Mouse (Mus musculus) forebrain, embryonic 13.5 days (tissue): ENCODE results near the gene Olfr1280. TPM values are rescaled to one million over a fixed set of nuclear protein-coding genes. Genes with fewer than 3 reads are reported as not detected.
"Not testable (repeated sequence)": the region's sequence is repeated elsewhere in the genome, so short reads cannot be mapped to it uniquely, and the experiment has no call there.

Source experiments
- ATAC-seq: fragments of 200-750 bp; cut with Nextera tagmentation; 2 replicates; pipeline ENCODE4 v1.8.0; 2017
- H3K27ac ChIP-seq: fragments of 300-500 bp; sonication (generic); 2 replicates; pipeline ENCODE4 v1.5.1; 2015; ENCODE audit warnings: inconsistent platforms, mild to moderate bottlenecking, moderate library complexity
- H3K27me3 ChIP-seq: fragments of 300-500 bp; sonication (generic); 2 replicates; pipeline ENCODE4 v1.6.1; 2015; ENCODE audit warnings: mild to moderate bottlenecking, inconsistent platforms
- H3K36me3 ChIP-seq: fragments of 300-500 bp; sonication (generic); 2 replicates; pipeline ENCODE4 v1.6.1; 2015; ENCODE audit warnings: mild to moderate bottlenecking, inconsistent platforms; ENCODE audit not compliant: poor library complexity, severe bottlenecking
- H3K4me1 ChIP-seq: fragments of 300-500 bp; sonication (generic); 2 replicates; pipeline ENCODE4 v1.6.1; 2015; ENCODE audit warnings: inconsistent platforms
- H3K4me2 ChIP-seq: fragments of 300-500 bp; sonication (generic); 2 replicates; pipeline ENCODE4 v1.6.1; 2015; ENCODE audit warnings: inconsistent platforms, mild to moderate bottlenecking, moderate library complexity
- H3K4me3 ChIP-seq: fragments of 300-500 bp; sonication (generic); 2 replicates; pipeline ENCODE4 v1.5.1; 2015; ENCODE audit warnings: mild to moderate bottlenecking, inconsistent platforms
- H3K9ac ChIP-seq: fragments of 300-500 bp; sonication (generic); 2 replicates; pipeline ENCODE4 v1.6.1; 2015; ENCODE audit warnings: mild to moderate bottlenecking, inconsistent platforms
- H3K9me3 ChIP-seq: fragments of 300-500 bp; sonication (generic); replicated peaks from 2 replicates; pipeline ENCODE4 v1.6.1; 2016; ENCODE audit warnings: inconsistent platforms
- WGBS: fragments of 180-500 bp; shearing (Covaris S2); methylation state at CpG from one replicate; pipeline ENCODE4 v1.1.7; 2015; 5-methylcytosine and 5-hydroxymethylcytosine counted together
- polyA plus RNA-seq: library from polyadenylated mRNA; unstranded; fragments of >200 nt; fragmentation: Nextera tagmentation; extraction: Ambion mirVana; gene quantifications from 2 replicates; pipeline ENCODE4 v1.2.1, GENCODE M21; 2015

The Olfr1280 gene
- not detected in 2 replicates for polyA plus RNA-seq

GRCm38 (mm10) chr2:111313717-111314116 is at the start of gene Olfr1280:
Gene Olfr1280, plus strand, starts transcription at chr2:111314017.
- H3K36me3 ChIP-seq = no peaks in the 10 kb centered on the region

GRCm38 (mm10) chr2:111274006-111274405 is 39.8 kb upstream of the Olfr1280 start, which contains the start of gene Olfr1277:
Gene Olfr1277, minus strand, starts transcription at chr2:111274106.
- no peaks in the 10 kb centered on the region for H3K9me3 ChIP-seq
- 89% methylated on average over 2 of the region's 2 CpGs for WGBS
- no peak within 1 kb of the TSS for H3K9ac ChIP-seq
- H3K4me2 ChIP-seq = no peak within 1 kb of the TSS
- H3K4me1 ChIP-seq = no peaks in the 10 kb centered on the region
- H3K27me3 ChIP-seq = no peaks in the 10 kb centered on the region
- ATAC-seq = no peak
- no peak within 1 kb of the TSS for H3K4me3 ChIP-seq
- no peaks in the 10 kb centered on the region for H3K36me3 ChIP-seq
- H3K27ac ChIP-seq = no peak within 1 kb of the TSS

More at GRCm38 (mm10) chr2:111313717-111314116, at the start of gene Olfr1280:
- H3K27me3 ChIP-seq = no peaks in the 10 kb centered on the region
- H3K9me3 ChIP-seq = no peaks in the 10 kb centered on the region
- no peak for ATAC-seq
- no peaks in the 10 kb centered on the region for H3K4me1 ChIP-seq
- no peak within 1 kb of the TSS for H3K27ac ChIP-seq
- no peak within 1 kb of the TSS for H3K9ac ChIP-seq
- no peak within 1 kb of the TSS for H3K4me2 ChIP-seq
- H3K4me3 ChIP-seq = no peak within 1 kb of the TSS

- no peak for ATAC-seq
- H3K4me1 ChIP-seq = no peaks in the 10 kb centered on the region
- no peak within 1 kb of the TSS for H3K27ac ChIP-seq
- H3K9ac ChIP-seq = no peak within 1 kb of the TSS
- H3K4me3 ChIP-seq = no peak within 1 kb of the TSS
- no peaks in the 10 kb centered on the region for H3K9me3 ChIP-seq
- H3K36me3 ChIP-seq = no peaks in the 10 kb centered on the region
- no peak within 1 kb of the TSS for H3K4me2 ChIP-seq
- no peaks in the 10 kb centered on the region for H3K27me3 ChIP-seq
These were observed 24.0 kb upstream of the Olfr1280 start, which contains the start of gene Olfr1278 for GRCm38 (mm10) chr2:111289836-111290235. Gene Olfr1278, plus strand, starts transcription at chr2:111290136.

- no peaks in the 10 kb centered on the region for H3K27me3 ChIP-seq
- H3K4me1 ChIP-seq = no peaks in the 10 kb centered on the region
- no peaks in the 10 kb centered on the region for H3K36me3 ChIP-seq
- ATAC-seq = no peak
- H3K4me3 ChIP-seq = no peak overlapping the region
- H3K27ac ChIP-seq = no peak overlapping the region
- H3K4me2 ChIP-seq = no peak overlapping the region
- no peaks in the 10 kb centered on the region for H3K9me3 ChIP-seq
- H3K9ac ChIP-seq = no peak overlapping the region
These were observed 15.3 kb upstream of the Olfr1280 start for GRCm38 (mm10) chr2:111298541-111298940.

GRCm38 (mm10) chr2:111300374-111300773 is 13.4 kb upstream of the Olfr1280 start, which contains the start of gene Olfr1279:
Gene Olfr1279, plus strand, starts transcription at chr2:111300635.
- Histone ChIP-seq H3K4me3 (no peak within 1 kb of the TSS), H3K9ac (no peak within 1 kb of the TSS), H3K27me3 (no peaks in the 10 kb centered on the region), H3K9me3 (no peaks in the 10 kb centered on the region), H3K27ac (no peak within 1 kb of the TSS), H3K36me3 (no peaks in the 10 kb centered on the region), H3K4me2 (no peak within 1 kb of the TSS), H3K4me1 (no peaks in the 10 kb centered on the region)
- ATAC-seq = no peak

- no peak for ATAC-seq
- Histone ChIP-seq H3K27me3 (no peaks in the 10 kb centered on the region), H3K27ac (no peak within 1 kb of the TSS), H3K4me3 (no peak within 1 kb of the TSS), H3K36me3 (no peaks in the 10 kb centered on the region), H3K9me3 (no peaks in the 10 kb centered on the region), H3K4me1 (no peaks in the 10 kb centered on the region), H3K9ac (no peak within 1 kb of the TSS), H3K4me2 (no peak within 1 kb of the TSS)
- 90% methylated on average over 2 of the region's 2 CpGs for WGBS
These were observed 12.4 kb downstream of the Olfr1280 start, which contains the start of gene Olfr1281 for GRCm38 (mm10) chr2:111326220-111326619. Gene Olfr1281, plus strand, starts transcription at chr2:111326520.

GRCm38 (mm10) chr2:111333721-111334120 is 19.9 kb downstream of the Olfr1280 start:
- H3K4me2 ChIP-seq, H3K27me3 ChIP-seq, H3K9me3 ChIP-seq, H3K27ac ChIP-seq, ATAC-seq, H3K4me3 ChIP-seq, H3K36me3 ChIP-seq, H3K9ac ChIP-seq, H3K4me1 ChIP-seq: not testable (repeated sequence)
- WGBS = 88% methylated on average over 5 of the region's 5 CpGs

GRCm38 (mm10) chr2:111335976-111336375 is 22.2 kb downstream of the Olfr1280 start, which contains the start of gene Olfr1282:
Gene Olfr1282, minus strand, starts transcription at chr2:111336076.
- no peaks in the 10 kb centered on the region for H3K36me3 ChIP-seq
- 90% methylated on average over 2 of the region's 2 CpGs for WGBS
- H3K4me3 ChIP-seq = no peak within 1 kb of the TSS

GRCm38 (mm10) chr2:111366490-111366889 is 52.7 kb downstream of the Olfr1280 start, which contains the start of gene Olfr1283:
Gene Olfr1283, plus strand, starts transcription at chr2:111366790.
- no peak within 1 kb of the TSS for H3K9ac ChIP-seq
- H3K27ac ChIP-seq = no peak within 1 kb of the TSS
- no peak within 1 kb of the TSS for H3K4me3 ChIP-seq
- ATAC-seq = no peak
- no peaks in the 10 kb centered on the region for H3K9me3 ChIP-seq
- H3K36me3 ChIP-seq = no peaks in the 10 kb centered on the region
- no peak within 1 kb of the TSS for H3K4me2 ChIP-seq
- H3K27me3 ChIP-seq = no peaks in the 10 kb centered on the region
- H3K4me1 ChIP-seq = no peaks in the 10 kb centered on the region
- 76% methylated on average over 2 of the region's 2 CpGs for WGBS

More at GRCm38 (mm10) chr2:111335976-111336375, 22.2 kb downstream of the Olfr1280 start, which contains the start of gene Olfr1282:
- ATAC-seq = no peak
- Histone ChIP-seq H3K4me1 (no peaks in the 10 kb centered on the region), H3K4me2 (no peak within 1 kb of the TSS), H3K9me3 (no peaks in the 10 kb centered on the region), H3K9ac (no peak within 1 kb of the TSS), H3K27me3 (no peaks in the 10 kb centered on the region), H3K27ac (no peak within 1 kb of the TSS)

- Histone ChIP-seq H3K36me3 (no peaks in the 10 kb centered on the region), H3K4me3 (no peak within 1 kb of the TSS), H3K4me2 (no peak within 1 kb of the TSS), H3K9me3 (no peaks in the 10 kb centered on the region), H3K4me1 (no peaks in the 10 kb centered on the region), H3K27ac (no peak within 1 kb of the TSS), H3K27me3 (no peaks in the 10 kb centered on the region), H3K9ac (no peak within 1 kb of the TSS)
- ATAC-seq = no peak
- 95% methylated on average over 1 of the region's 1 CpGs for WGBS
These were observed 61.4 kb downstream of the Olfr1280 start, which contains the start of gene Olfr1284 for GRCm38 (mm10) chr2:111375222-111375621. Gene Olfr1284, plus strand, starts transcription at chr2:111375522.

Other genes with a start within 250 kb of the Olfr1280 start
- gene Gm13941, start 208.0 kb upstream of the Olfr1280 start, polyA plus RNA-seq = not detected in 2 replicates
- gene Gm15130, start 161.1 kb upstream of the Olfr1280 start, polyA plus RNA-seq = not detected in 2 replicates
- not detected in 2 replicates for gene 4930430A15Rik, start 84.4 kb upstream of the Olfr1280 start, polyA plus RNA-seq
- not detected in 2 replicates for gene Olfr1275, start 78.7 kb upstream of the Olfr1280 start, polyA plus RNA-seq
- not detected in 2 replicates for gene Olfr1276, start 59.5 kb upstream of the Olfr1280 start, polyA plus RNA-seq
- gene Olfr1277, start 39.9 kb upstream of the Olfr1280 start, polyA plus RNA-seq = not detected in 2 replicates
- gene Olfr1278, start 23.9 kb upstream of the Olfr1280 start, polyA plus RNA-seq = not detected in 2 replicates
- gene Olfr1279, start 13.4 kb upstream of the Olfr1280 start, polyA plus RNA-seq = not detected in 2 replicates
- gene Olfr1281, start 12.5 kb downstream of the Olfr1280 start, polyA plus RNA-seq = not detected in 2 replicates
- gene Olfr1282, start 22.1 kb downstream of the Olfr1280 start, polyA plus RNA-seq = not detected in 2 replicates
- not detected in 2 replicates for gene Olfr1283, start 52.8 kb downstream of the Olfr1280 start, polyA plus RNA-seq
- not detected in 2 replicates for gene Olfr1284, start 61.5 kb downstream of the Olfr1280 start, polyA plus RNA-seq
- gene Olfr1286, start 109.1 kb downstream of the Olfr1280 start, polyA plus RNA-seq = not detected in 2 replicates
- not detected in 2 replicates for gene Olfr1287, start 135.1 kb downstream of the Olfr1280 start, polyA plus RNA-seq
- gene Olfr1288, start 160.1 kb downstream of the Olfr1280 start, polyA plus RNA-seq = not detected in 2 replicates
- not detected in 2 replicates for gene Olfr1289, start 166.8 kb downstream of the Olfr1280 start, polyA plus RNA-seq
- gene Olfr1290, start 179.8 kb downstream of the Olfr1280 start, polyA plus RNA-seq = not detected in 2 replicates
- gene Olfr1291-ps1, start 183.2 kb downstream of the Olfr1280 start, polyA plus RNA-seq = not detected in 2 replicates
- gene Olfr1293-ps, start 211.2 kb downstream of the Olfr1280 start, polyA plus RNA-seq = not detected in 2 replicates
- gene Olfr1294, start 226.3 kb downstream of the Olfr1280 start, polyA plus RNA-seq = not detected in 2 replicates